20 mouse cellular contexts compared by ENCODE assay signal in the genomic region with DNA sequence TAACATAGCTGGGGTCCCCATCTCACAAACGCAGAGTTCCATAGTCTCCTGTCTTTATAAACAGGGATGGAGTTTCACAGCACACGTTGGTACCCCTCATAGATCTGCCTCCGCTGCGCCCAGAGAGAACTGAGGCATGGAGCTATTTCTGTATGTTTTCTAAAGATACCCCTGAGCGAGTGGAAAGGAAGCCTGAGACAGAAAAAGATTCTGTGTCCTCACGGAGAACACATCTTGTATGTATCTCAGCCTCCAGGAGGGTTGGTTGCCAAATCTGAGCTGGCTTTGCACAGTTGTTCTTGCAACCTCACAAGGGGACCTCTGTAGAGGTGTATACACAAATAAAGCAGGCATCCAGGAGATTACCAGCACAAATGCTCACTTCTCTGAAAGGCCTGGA.
DNase-seq lines count a peak whose midpoint lies in the region; ATAC-seq and TF ChIP-seq lines count a peak whose summit lies in the region.
"Had no signal": no experiment of that assay in that cellular context is flagged by ENCODE, and none has a peak within 500 bp of the region (broad histone marks: within the 10 kb centered on the region; RNA-seq: fewer than 3 reads in every experiment).

No protein-coding gene starts in this region.

- no peaks in the 10 kb centered on the region for H3K27me3 ChIP-seq in midbrain, postnatal 0 days (ENCODE audit: insufficient read depth, low read length)
- H3K27me3 ChIP-seq: embryonic facial prominence, embryonic 13.5 days; forebrain, embryonic 13.5 days; forebrain, embryonic 15.5 days had no signal

- no peak overlapping the region for H3K4me2 ChIP-seq in midbrain, postnatal 0 days (ENCODE audit: low read depth, low read length, poor library complexity, severe bottlenecking)
- H3K4me2 ChIP-seq: embryonic facial prominence, embryonic 13.5 days; forebrain, embryonic 13.5 days; forebrain, embryonic 15.5 days had no signal

- no peaks in the 10 kb centered on the region for H3K36me3 ChIP-seq in midbrain, postnatal 0 days (ENCODE audit: insufficient read depth, low read length)
- H3K36me3 ChIP-seq: forebrain, embryonic 15.5 days had no signal

- no peak for TF ChIP-seq CTCF in midbrain, postnatal 0 days (IDR thresholded peaks at IDR 0.05)

- no peak overlapping the region for H3K9ac ChIP-seq in midbrain, postnatal 0 days (replicated peaks; ENCODE audit: low read length, poor library complexity, severe bottlenecking)
- H3K9ac ChIP-seq: embryonic facial prominence, embryonic 13.5 days; forebrain, embryonic 13.5 days; forebrain, embryonic 15.5 days; forebrain, postnatal 0 days had no signal

- no peak for DNase-seq in frontal cortex, postnatal 14 days (ENCODE audit: low spot score in 2 of 2)
- peak; percentile 49 to 53 for DNase-seq in left cerebral cortex, postnatal 14 days (ENCODE audit: low spot score in 2 of 2)
- no peak for DNase-seq in left cerebral cortex, adult 18-20 months (ENCODE audit: low spot score in 2 of 2)
- peak; percentile 22 for DNase-seq in right cerebral cortex, postnatal 14 days
- DNase-seq in right cerebral cortex, postnatal 4 days: no peak
- peak; percentile 78 for DNase-seq in telencephalon, adult 2 months (ENCODE audit: low read depth, low spot score)
- no peak for DNase-seq in midbrain, postnatal 0 days (ENCODE audit: low spot score)
- DNase-seq: adrenal gland, adult 2 months; adrenal gland, postnatal 10 days; adrenal gland, postnatal 25 days; cerebellum, adult 11-12 months; cerebellum, adult 2 months; cerebellum, adult 9-10 months; cerebellum, postnatal 10 days; cerebellum, postnatal 25 days; forebrain, postnatal 0 days had no signal

- 86% methylated on average over 6 of the region's 6 CpGs for WGBS in midbrain, postnatal 0 days

- 0 out of 2 replicates have a peak, but pooled peaks cover 4% of the 10 kb centered on the region for H3K4me1 ChIP-seq in midbrain, postnatal 0 days (ENCODE audit: insufficient read depth, low read length)

- H3K9me3 ChIP-seq in midbrain, postnatal 0 days (ENCODE audit: low read length): no peaks in the 10 kb centered on the region
- H3K9me3 ChIP-seq: embryonic facial prominence, embryonic 13.5 days; forebrain, embryonic 13.5 days; forebrain, embryonic 15.5 days had no signal

- intact Hi-C loops in left cerebral cortex, postnatal 14 days (cut with DNase I): loop anchor here (10.0 kb wide), 1 partner anchor 104 kb away; a partner anchor contains a TSS

- H3K27ac ChIP-seq in midbrain, postnatal 0 days (ENCODE audit: low read depth, low read length): no peak overlapping the region
- H3K27ac ChIP-seq: embryonic facial prominence, embryonic 13.5 days; forebrain, embryonic 13.5 days; forebrain, embryonic 15.5 days had no signal

- no peak overlapping the region for H3K4me3 ChIP-seq in midbrain, postnatal 0 days (ENCODE audit: low read depth, low read length)
- H3K4me3 ChIP-seq: embryonic facial prominence, embryonic 13.5 days; forebrain, embryonic 13.5 days; forebrain, embryonic 15.5 days had no signal

- ATAC-seq in frontal cortex, adult (ENCODE audit: low TSS enrichment): peak; percentile 91
- ATAC-seq in midbrain, postnatal 0 days (ENCODE audit: low FRiP score): no peak
- ATAC-seq: forebrain, embryonic 13.5 days; forebrain, embryonic 15.5 days; forebrain, postnatal 0 days had no signal

Comparison
In these comparisons a context has a peak if more than half of its experiments do, and no peak if none do; other contexts are left out.
1. DNase-seq: peak in left cerebral cortex, postnatal 14 days (2 of 2), right cerebral cortex, postnatal 14 days (single experiment) and telencephalon, adult 2 months (single experiment); none in frontal cortex, postnatal 14 days (0 of 2), left cerebral cortex, adult 18-20 months (0 of 2), right cerebral cortex, postnatal 4 days (single experiment) and midbrain, postnatal 0 days (single experiment).